Mouse (Mus musculus): ENCODE results near the gene Kcnk4.

GRCm38 (mm10) chr19:6943709-6944108 lies 9.4 kb upstream of the Kcnk4 start:
- TF ChIP-seq CTCF (IDR thresholded peaks at IDR 0.05; ENCODE audit: low read depth, low read length) (no peak), GATA1 (IDR thresholded peaks at IDR 0.05; ENCODE audit: borderline replicate concordance, low read length) (no peak), TAL1 (conservative IDR thresholded peaks at IDR 0.05; ENCODE audit: low read depth, low read length) (no peak), POLR2AphosphoS5 (IDR thresholded peaks at IDR 0.05; ENCODE audit: insufficient replicate concordance, low read depth, low read length) (no peak), GATA2 (IDR thresholded peaks at IDR 0.05; ENCODE audit: borderline replicate concordance, low read depth, low read length) (no peak)
